Mouse (Mus musculus) liver, adult 2 months (tissue): ENCODE results near the gene Skap1.
"Not testable (repeated sequence)": the region's sequence is repeated elsewhere in the genome, so short reads cannot be mapped to it uniquely, and the experiment has no call there.

ENCODE experiments used
- CTCF ChIP-seq: fragments of 200-500 bp; IDR thresholded peaks from 2 replicates; pipeline ENCODE4 v1.5.1; 2011; ENCODE audit warnings: low read depth, low read length, control low read depth
- POLR2A ChIP-seq: fragments of 200-500 bp; IDR thresholded peaks from 2 replicates; pipeline ENCODE4 v1.6.1; 2011; ENCODE audit warnings: low read length, control low read depth; ENCODE audit not compliant: insufficient read depth; ENCODE audit errors: extremely low read depth

DNA sequence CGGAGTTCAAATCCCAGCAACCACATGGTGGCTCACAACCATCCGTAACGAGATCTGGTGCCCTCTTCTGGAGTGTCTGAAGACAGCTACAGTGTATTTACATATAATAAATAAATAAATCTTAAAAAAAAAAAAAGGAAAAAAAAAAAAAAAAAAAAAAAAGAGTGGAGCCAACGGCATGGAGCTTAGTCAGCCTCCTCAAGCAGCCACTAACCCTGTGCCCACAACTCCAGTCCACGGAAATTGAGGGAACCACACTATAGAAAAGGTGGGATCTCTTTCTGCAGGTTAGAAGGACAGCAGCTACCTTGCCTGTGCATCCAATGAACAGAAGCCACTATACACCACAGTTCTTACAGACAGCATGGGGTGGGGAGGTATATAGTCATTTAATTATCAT, 250.8 kb downstream of the Skap1 start:
- not testable (repeated sequence) for TF ChIP-seq CTCF, POLR2A
